In genomic region chr12:73769536-73769935, GRCm38 (mm10) we compare ENCODE assay signal across 28 mouse cellular contexts.
A peak's percentile ranks its signal among the peaks of the same experiment; 100 is the strongest.
DNase-seq lines count a peak whose midpoint lies in the region; ATAC-seq and TF ChIP-seq lines count a peak whose summit lies in the region.
"Had no signal": no experiment of that assay in that cellular context is flagged by ENCODE, and none has a peak within 500 bp of the region (broad histone marks: within the 10 kb centered on the region; RNA-seq: fewer than 3 reads in every experiment).

No protein-coding gene starts in this region.

- no peaks in the 10 kb centered on the region for H3K36me3 ChIP-seq in heart, embryonic 11.5 days (ENCODE audit: control insufficient read depth, insufficient read depth, low read length)
- H3K36me3 ChIP-seq in kidney, embryonic 14.5 days (ENCODE audit: control insufficient read depth, insufficient read depth, low read length): no peaks in the 10 kb centered on the region
- no peaks in the 10 kb centered on the region for H3K36me3 ChIP-seq in heart, embryonic 10.5 days
- H3K36me3 ChIP-seq: embryonic facial prominence, embryonic 13.5 days; forebrain, embryonic 10.5 days; forebrain, embryonic 15.5 days; liver, embryonic 13.5 days; midbrain, embryonic 15.5 days; neural tube, embryonic 15.5 days had no signal

- H3K4me3 ChIP-seq in heart, embryonic 11.5 days (ENCODE audit: low read depth, low read length): no peak overlapping the region
- H3K4me3 ChIP-seq in kidney, embryonic 14.5 days (ENCODE audit: low read length): no peak overlapping the region
- H3K4me3 ChIP-seq in heart, embryonic 10.5 days: no peak overlapping the region
- H3K4me3 ChIP-seq in cerebellum, adult 2 months (replicated peaks; ENCODE audit: insufficient read depth, low read depth, low read length): no peak overlapping the region
- H3K4me3 ChIP-seq: embryonic facial prominence, embryonic 13.5 days; forebrain, embryonic 10.5 days; forebrain, embryonic 15.5 days; layer of hippocampus, adult 2 months; left cerebral cortex, adult 2 months; liver, embryonic 13.5 days; midbrain, embryonic 15.5 days; neural tube, embryonic 15.5 days had no signal

- peak; percentile 96 for DNase-seq in heart, adult 11 months
- DNase-seq in kidney, adult 9 months: peak; percentile 26
- no peak for DNase-seq in heart, embryonic 10.5 days (ENCODE audit: low spot score)
- DNase-seq in heart, postnatal 4 days: peak; percentile 42
- no peak for DNase-seq in cerebellum, adult 2 months
- no peak for DNase-seq in frontal cortex, adult 2 months (ENCODE audit: extremely low spot score in 1 of 2, low spot score in 1 of 2)
- DNase-seq: adrenal gland, postnatal 14 days; cerebellum, adult 11-12 months; kidney, postnatal 14 days; liver, embryonic 13.5 days; retina, postnatal 1 day; right cerebral cortex, postnatal 14 days; spleen, adult 18-20 months; thymus, postnatal 25 days had no signal

- no peak for TF ChIP-seq POLR2A in cerebellum, adult 2 months (IDR thresholded peaks at IDR 0.05; ENCODE audit: borderline replicate concordance, insufficient read depth, low read length)

- no peak overlapping the region for H3K4me2 ChIP-seq in heart, embryonic 11.5 days
- H3K4me2 ChIP-seq in kidney, embryonic 14.5 days (replicated peaks; ENCODE audit: low read depth, low read length): no peak overlapping the region
- H3K4me2 ChIP-seq: embryonic facial prominence, embryonic 13.5 days; forebrain, embryonic 15.5 days; hindbrain, embryonic 14.5 days; liver, embryonic 13.5 days; midbrain, embryonic 15.5 days; neural tube, embryonic 15.5 days had no signal

- H3K4me1 ChIP-seq in heart, embryonic 11.5 days (ENCODE audit: control insufficient read depth, insufficient read depth, low read length): peaks cover 28% of the 10 kb centered on the region
- H3K4me1 ChIP-seq in kidney, embryonic 14.5 days (ENCODE audit: control insufficient read depth, insufficient read depth, low read length): peaks cover 1% of the 10 kb centered on the region; the same call in 1 of the 2 replicates
- H3K4me1 ChIP-seq in heart, embryonic 10.5 days: peaks cover 28% of the 10 kb centered on the region
- 0 out of 2 replicates have a peak, but pooled peaks cover 5% of the 10 kb centered on the region for H3K4me1 ChIP-seq in cerebellum, adult 2 months (ENCODE audit: control insufficient read depth, insufficient read depth, low read length)

- H3K9ac ChIP-seq in heart, embryonic 11.5 days (ENCODE audit: low read depth, low read length): no peak overlapping the region
- H3K9ac ChIP-seq in kidney, embryonic 14.5 days (ENCODE audit: low read depth, low read length): no peak overlapping the region
- H3K9ac ChIP-seq: embryonic facial prominence, embryonic 13.5 days; forebrain, embryonic 15.5 days; hindbrain, embryonic 14.5 days; liver, embryonic 13.5 days; midbrain, embryonic 15.5 days; neural tube, embryonic 15.5 days had no signal

- no peaks in the 10 kb centered on the region for H3K9me3 ChIP-seq in heart, embryonic 11.5 days (replicated peaks; ENCODE audit: control insufficient read depth, low read length)
- no peaks in the 10 kb centered on the region for H3K9me3 ChIP-seq in kidney, embryonic 14.5 days (ENCODE audit: control insufficient read depth, low read length)
- no peaks in the 10 kb centered on the region for H3K9me3 ChIP-seq in heart, embryonic 10.5 days
- H3K9me3 ChIP-seq: embryonic facial prominence, embryonic 13.5 days; forebrain, embryonic 10.5 days; forebrain, embryonic 15.5 days; liver, embryonic 13.5 days; midbrain, embryonic 15.5 days; neural tube, embryonic 15.5 days had no signal

- WGBS in heart, embryonic 11.5 days (ENCODE audit: insufficient replicate concordance): 77% methylated on average over 6 of the region's 6 CpGs
- WGBS in kidney, embryonic 14.5 days: 77% methylated on average over 6 of the region's 6 CpGs
- 74% methylated on average over 6 of the region's 6 CpGs for WGBS in heart, embryonic 10.5 days
- 65% methylated on average over 6 of the region's 6 CpGs for WGBS in cerebellum, adult 2 months

- no peaks in the 10 kb centered on the region for H3K27me3 ChIP-seq in heart, embryonic 11.5 days (ENCODE audit: control insufficient read depth, insufficient read depth, low read length)
- no peaks in the 10 kb centered on the region for H3K27me3 ChIP-seq in kidney, embryonic 14.5 days (ENCODE audit: control insufficient read depth, insufficient read depth, low read length)
- no peaks in the 10 kb centered on the region for H3K27me3 ChIP-seq in heart, embryonic 10.5 days (ENCODE audit: insufficient read depth, poor library complexity, severe bottlenecking)
- no peaks in the 10 kb centered on the region for H3K27me3 ChIP-seq in cerebellum, adult 2 months (ENCODE audit: control insufficient read depth, insufficient read depth, low read length)
- H3K27me3 ChIP-seq: embryonic facial prominence, embryonic 13.5 days; forebrain, embryonic 15.5 days; liver, embryonic 13.5 days; midbrain, embryonic 15.5 days; neural tube, embryonic 15.5 days; Patski had no signal

- TF ChIP-seq CTCF in cerebellum, adult 2 months (IDR thresholded peaks at IDR 0.05; ENCODE audit: borderline replicate concordance, insufficient read depth, low read depth, low read length): no peak

- no peak for ATAC-seq in heart, embryonic 11.5 days (replicated peaks; ENCODE audit: insufficient number of reproducible peaks, low FRiP score, low TSS enrichment)
- ATAC-seq in kidney, embryonic 14.5 days (ENCODE audit: low FRiP score, low TSS enrichment): no peak
- ATAC-seq: forebrain, embryonic 15.5 days; intestine, postnatal 0 days; lung, postnatal 0 days; midbrain, embryonic 15.5 days; Patski had no signal

- H3K27ac ChIP-seq in heart, embryonic 11.5 days (ENCODE audit: low read depth, low read length): no peak overlapping the region
- no peak overlapping the region for H3K27ac ChIP-seq in kidney, embryonic 14.5 days (ENCODE audit: low read depth, low read length)
- peak overlapping the region; percentile 49; the same call in 1 of the 2 replicates for H3K27ac ChIP-seq in heart, embryonic 10.5 days
- H3K27ac ChIP-seq in cerebellum, adult 2 months (ENCODE audit: insufficient read depth, low read length): no peak overlapping the region
- H3K27ac ChIP-seq: embryonic facial prominence, embryonic 13.5 days; forebrain, embryonic 10.5 days; forebrain, embryonic 15.5 days; hindbrain, embryonic 14.5 days; layer of hippocampus, adult 2 months; left cerebral cortex, adult 2 months; liver, embryonic 13.5 days; macrophage; midbrain, embryonic 15.5 days; neural tube, embryonic 15.5 days had no signal

Comparison
In these comparisons a context has a peak if more than half of its experiments do, and no peak if none do; other contexts are left out.
1. DNase-seq: peak in heart, adult 11 months (single experiment), kidney, adult 9 months (single experiment) and heart, postnatal 4 days (single experiment); none in heart, embryonic 10.5 days (single experiment), cerebellum, adult 2 months (0 of 2) and frontal cortex, adult 2 months (0 of 2).